Comparison of ENCODE assay signal across 17 mouse cellular contexts in the genomic region with DNA sequence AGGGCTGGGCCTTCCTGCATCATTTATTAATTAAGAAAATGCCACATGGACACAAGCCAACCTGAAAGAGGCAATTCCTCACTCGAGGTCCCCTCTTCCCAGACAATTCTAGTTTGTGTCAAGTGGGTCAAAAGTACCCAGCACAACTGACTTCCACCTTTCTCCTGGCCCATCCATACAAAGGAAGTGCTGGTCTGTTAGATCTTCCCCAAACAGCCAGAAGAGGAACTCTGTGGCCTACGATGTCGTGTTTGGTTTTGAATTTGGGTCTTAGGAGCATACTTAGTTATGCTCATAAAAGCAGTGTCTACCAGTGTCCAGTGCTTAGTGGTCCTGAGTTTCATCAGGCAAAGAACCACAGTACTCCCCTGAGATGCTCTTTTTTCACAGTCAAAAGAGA.
"Had no signal": no experiment of that assay in that cellular context is flagged by ENCODE, and none has a peak within 500 bp of the region (broad histone marks: within the 10 kb centered on the region; RNA-seq: fewer than 3 reads in every experiment).

No protein-coding gene starts in this region.

- H3K36me3 ChIP-seq: liver, embryonic 13.5 days; neural tube, embryonic 12.5 days; neural tube, embryonic 15.5 days; stomach, embryonic 15.5 days had no signal

- H3K4me1 ChIP-seq: liver, embryonic 13.5 days; neural tube, embryonic 12.5 days had no signal

- H3K9ac ChIP-seq: liver, embryonic 13.5 days; neural tube, embryonic 12.5 days; neural tube, embryonic 15.5 days; stomach, embryonic 15.5 days had no signal

- H3K4me3 ChIP-seq: liver, embryonic 13.5 days; neural tube, embryonic 12.5 days; neural tube, embryonic 15.5 days; stomach, embryonic 15.5 days had no signal

- DNase-seq: kidney, adult 18-20 months; kidney, adult 9 months; kidney, postnatal 14 days; kidney, postnatal 4 days; liver, embryonic 13.5 days; lung, adult 2 months; lung, postnatal 14 days; lung, postnatal 4 days; midbrain, embryonic 14.5 days; right cerebral cortex, adult 18-20 months; right cerebral cortex, postnatal 14 days; right cerebral cortex, postnatal 4 days; spleen, adult 18-20 months; thymus, postnatal 25 days had no signal

- H3K27ac ChIP-seq: liver, embryonic 13.5 days; neural tube, embryonic 12.5 days; neural tube, embryonic 15.5 days; stomach, embryonic 15.5 days had no signal

- H3K27me3 ChIP-seq: liver, embryonic 13.5 days; neural tube, embryonic 12.5 days; neural tube, embryonic 15.5 days; stomach, embryonic 15.5 days had no signal
